Mouse (Mus musculus): ENCODE measurements at regions not wholly inside any gene's neighbourhood (a gene's known extent, or its start where the extent isn't known, plus 50 kb on each side); places are given as distances from the start of the nearest gene placed in this dataset.
A peak's percentile ranks its signal among the peaks of the same experiment; 100 is the strongest.

GRCm38 (mm10) chr16:18683556-18683955 is 53.8 kb upstream of the Sept5 start:
- DNase-seq (ENCODE audit: low read depth, low spot score), result no peak

GRCm38 (mm10) chr16:18686044-18686761 is 56.4 kb upstream of the Sept5 start:
- DNase-seq (ENCODE audit: low read depth, low spot score), result no peak

GRCm38 (mm10) chr16:18686916-18687315 is 57.2 kb upstream of the Sept5 start:
- peak; percentile 96 for DNase-seq (ENCODE audit: low read depth, low spot score)

GRCm38 (mm10) chr16:18687367-18687766 is 57.6 kb upstream of the Sept5 start:
- peak; percentile 86 for DNase-seq (ENCODE audit: low read depth, low spot score)

GRCm38 (mm10) chr16:18695596-18695995 is 65.8 kb upstream of the Sept5 start:
- no peak for DNase-seq (ENCODE audit: low read depth, low spot score)

GRCm38 (mm10) chr16:18696074-18696819 is 66.5 kb upstream of the Sept5 start:
- peak; percentile 77 for DNase-seq (ENCODE audit: low read depth, low spot score)

- no peak for DNase-seq (ENCODE audit: low read depth, low spot score)
Measured at GRCm38 (mm10) chr16:18696820-18697168, 67.0 kb upstream of the Sept5 start.

GRCm38 (mm10) chr16:18704126-18704525 is 72.5 kb upstream of the Cldn5 start:
- DNase-seq (ENCODE audit: low read depth, low spot score), result no peak

- DNase-seq (ENCODE audit: low read depth, low spot score), result no peak
Measured at GRCm38 (mm10) chr16:18705028-18705648, 71.5 kb upstream of the Cldn5 start.

- DNase-seq (ENCODE audit: low read depth, low spot score), result no peak
Measured at GRCm38 (mm10) chr16:18711637-18712125, 65.0 kb upstream of the Cldn5 start.

- DNase-seq (ENCODE audit: low read depth, low spot score), result no peak
Measured at GRCm38 (mm10) chr16:18713017-18713416, 63.6 kb upstream of the Cldn5 start.

GRCm38 (mm10) chr16:18715381-18715780 is 61.3 kb upstream of the Cldn5 start:
- DNase-seq (ENCODE audit: low read depth, low spot score), result no peak

GRCm38 (mm10) chr16:18718040-18718439 is 58.6 kb upstream of the Cldn5 start:
- no peak for DNase-seq (ENCODE audit: low read depth, low spot score)

GRCm38 (mm10) chr16:18720433-18721233 is 56.0 kb upstream of the Cldn5 start:
- no peak for DNase-seq (ENCODE audit: low read depth, low spot score)

GRCm38 (mm10) chr16:18723186-18723843 is 53.3 kb upstream of the Cldn5 start:
- peak; percentile 12 for DNase-seq (ENCODE audit: low read depth, low spot score)

- peak; percentile 57 for DNase-seq (ENCODE audit: low read depth, low spot score)
Measured at GRCm38 (mm10) chr16:18723874-18724273, 52.8 kb upstream of the Cldn5 start.

- no peak for DNase-seq (ENCODE audit: low read depth, low spot score)
Measured at GRCm38 (mm10) chr16:18724706-18725105, 51.9 kb upstream of the Cldn5 start.

Measured in brain, adult 2 months (tissue).